Mouse (Mus musculus): ENCODE measurements at regions not wholly inside any gene's neighbourhood (a gene's known extent, or its start where the extent isn't known, plus 50 kb on each side); places are given as distances from the start of the nearest gene placed in this dataset.

DNA sequence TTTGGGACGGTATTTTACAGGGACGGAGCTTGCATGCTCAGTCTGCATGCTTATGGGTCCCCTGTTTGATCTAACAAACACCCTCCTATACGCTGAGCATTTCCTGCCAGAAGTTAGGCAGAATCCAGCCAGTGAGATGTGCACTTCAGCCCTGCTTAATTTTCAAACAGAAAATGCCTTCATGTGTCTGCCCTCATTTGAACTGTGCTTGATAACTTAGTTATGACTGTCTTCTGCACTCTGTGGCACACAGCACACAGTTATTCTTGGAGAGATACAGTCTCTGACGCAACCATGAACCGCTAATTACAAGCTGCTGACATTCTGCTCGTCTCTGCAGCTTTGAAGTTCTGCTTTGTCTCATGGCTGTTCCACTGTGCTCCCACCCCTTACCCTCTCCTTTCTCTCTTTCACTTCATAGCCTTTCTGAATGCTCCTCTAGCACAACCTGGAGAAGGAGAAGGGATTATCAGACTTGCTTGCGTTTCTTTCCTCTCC is 160.2 kb downstream of the Gm11361 start:
- no peaks in the 10 kb centered on the region for H3K27me3 ChIP-seq (ENCODE audit: control insufficient read depth, insufficient read depth, low read length)
- ATAC-seq (ENCODE audit: low FRiP score) (0 out of 2 replicates have a peak, but pooled peaks have one; percentile 2), DNase-seq (ENCODE audit: low spot score, missing footprints) (peak; percentile 92)
- no peaks in the 10 kb centered on the region for H3K36me3 ChIP-seq (ENCODE audit: control insufficient read depth, insufficient read depth, low read length)
- H3K9ac ChIP-seq (ENCODE audit: low read length): peak overlapping the region; percentile 52
- WGBS: 19% methylated on average over 7 of the region's 7 CpGs
- H3K4me2 ChIP-seq: peak overlapping the region; percentile 36
- H3K9me3 ChIP-seq (ENCODE audit: control insufficient read depth, low read length): no peaks in the 10 kb centered on the region
- no peak overlapping the region for H3K4me3 ChIP-seq (ENCODE audit: low read depth, low read length)
- peaks cover 41% of the 10 kb centered on the region for H3K4me1 ChIP-seq (ENCODE audit: control insufficient read depth, insufficient read depth, low read length)
- H3K27ac ChIP-seq (ENCODE audit: low read depth, low read length): peak overlapping the region; percentile 91

DNA sequence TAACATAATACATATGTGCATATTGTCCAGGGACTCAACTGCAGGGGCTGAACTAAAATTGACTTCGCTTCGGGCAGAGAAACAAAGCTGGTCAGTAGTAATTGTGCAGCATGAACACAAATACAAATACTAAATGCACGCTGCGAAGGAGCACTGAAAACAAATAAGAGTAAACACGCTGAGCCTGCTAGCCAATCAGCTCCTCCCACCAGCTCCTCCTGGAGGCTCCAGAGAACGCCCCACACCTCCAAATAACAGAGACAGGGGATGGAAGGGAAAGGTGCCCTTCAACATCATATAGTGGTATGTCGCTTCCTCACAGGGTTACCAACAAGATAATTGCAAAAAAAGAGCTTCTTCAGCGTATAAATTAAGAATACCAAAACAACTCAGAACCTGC is 159.6 kb downstream of the Gm11361 start:
- WGBS: 34% methylated on average over 8 of the region's 8 CpGs
- Histone ChIP-seq H3K4me1 (ENCODE audit: control insufficient read depth, insufficient read depth, low read length) (peaks cover 41% of the 10 kb centered on the region), H3K27ac (ENCODE audit: low read depth, low read length) (peak overlapping the region; percentile 91), H3K36me3 (ENCODE audit: control insufficient read depth, insufficient read depth, low read length) (no peaks in the 10 kb centered on the region), H3K4me3 (ENCODE audit: low read depth, low read length) (no peak overlapping the region), H3K9me3 (ENCODE audit: control insufficient read depth, low read length) (no peaks in the 10 kb centered on the region), H3K9ac (ENCODE audit: low read length) (peak overlapping the region; percentile 52; the same call in 1 of the 2 replicates), H3K27me3 (ENCODE audit: control insufficient read depth, insufficient read depth, low read length) (no peaks in the 10 kb centered on the region), H3K4me2 (peak overlapping the region; percentile 36)
- ATAC-seq (ENCODE audit: low FRiP score) (peak; percentile 40), DNase-seq (ENCODE audit: low spot score, missing footprints) (peak; percentile 93)

DNA sequence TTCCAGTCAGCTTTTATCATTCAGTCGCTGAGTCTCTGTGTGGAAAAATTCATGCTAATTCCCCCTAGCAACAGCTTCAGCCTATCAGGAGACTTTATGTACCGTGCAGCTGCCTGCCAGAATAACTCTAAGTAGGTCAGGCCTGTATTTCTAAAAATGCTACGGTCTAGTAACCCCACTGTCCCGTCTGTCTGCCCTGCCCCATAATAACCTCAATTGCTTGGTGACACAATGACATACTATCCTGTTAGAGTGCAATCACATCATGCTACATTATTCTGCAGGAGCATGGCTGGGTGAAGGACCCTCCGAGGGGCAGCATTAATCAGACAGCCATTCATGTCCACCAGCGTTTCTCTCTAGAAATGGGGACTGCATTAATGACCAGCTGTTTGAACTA is 158.9 kb downstream of the Gm11361 start:
- DNase-seq (ENCODE audit: low spot score, missing footprints): peak; percentile 94
- H3K4me2 ChIP-seq: peak overlapping the region; percentile 36; the same call in 1 of the 2 replicates
- no peaks in the 10 kb centered on the region for H3K9me3 ChIP-seq (ENCODE audit: control insufficient read depth, low read length)
- peak overlapping the region; percentile 91 for H3K27ac ChIP-seq (ENCODE audit: low read depth, low read length)
- no peaks in the 10 kb centered on the region for H3K27me3 ChIP-seq (ENCODE audit: control insufficient read depth, insufficient read depth, low read length)
- ATAC-seq (ENCODE audit: low FRiP score): peak; percentile 97
- 5% methylated on average over 6 of the region's 6 CpGs for WGBS
- no peaks in the 10 kb centered on the region for H3K36me3 ChIP-seq (ENCODE audit: control insufficient read depth, insufficient read depth, low read length)
- no peak overlapping the region for H3K4me3 ChIP-seq (ENCODE audit: low read depth, low read length)
- H3K4me1 ChIP-seq (ENCODE audit: control insufficient read depth, insufficient read depth, low read length): peaks cover 41% of the 10 kb centered on the region
- H3K9ac ChIP-seq (ENCODE audit: low read length): no peak overlapping the region

DNA sequence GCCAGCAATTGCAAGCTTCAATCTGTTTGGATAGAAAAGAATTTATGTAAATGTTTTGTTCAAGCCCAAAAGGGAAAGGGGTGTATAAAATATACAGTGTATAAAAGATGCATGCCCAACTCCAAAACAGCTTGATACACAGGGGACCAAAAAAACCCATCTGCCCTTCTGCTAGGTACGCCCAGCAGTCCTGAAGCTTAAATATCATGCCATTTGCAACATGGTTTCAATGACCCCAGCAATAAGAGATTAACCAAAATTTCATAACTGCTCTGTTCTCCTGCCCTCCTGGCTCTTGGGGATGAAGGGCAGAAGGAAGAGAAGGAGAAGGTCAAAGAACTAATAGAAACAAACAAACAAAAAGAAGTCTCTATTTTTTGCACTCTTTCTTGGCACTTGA is 158.4 kb downstream of the Gm11361 start:
- peak overlapping the region; percentile 23; the same call in 1 of the 2 replicates for H3K4me2 ChIP-seq
- H3K9me3 ChIP-seq (ENCODE audit: control insufficient read depth, low read length): no peaks in the 10 kb centered on the region
- ATAC-seq (ENCODE audit: low FRiP score) (peak; percentile 6; the same call in 1 of the 2 replicates), DNase-seq (ENCODE audit: low spot score, missing footprints) (peak; percentile 90)
- 21% methylated on average over 1 of the region's 1 CpGs for WGBS
- H3K4me3 ChIP-seq (ENCODE audit: low read depth, low read length): no peak overlapping the region
- H3K36me3 ChIP-seq (ENCODE audit: control insufficient read depth, insufficient read depth, low read length): no peaks in the 10 kb centered on the region
- peaks cover 41% of the 10 kb centered on the region for H3K4me1 ChIP-seq (ENCODE audit: control insufficient read depth, insufficient read depth, low read length)
- no peaks in the 10 kb centered on the region for H3K27me3 ChIP-seq (ENCODE audit: control insufficient read depth, insufficient read depth, low read length)
- peak overlapping the region; percentile 91 for H3K27ac ChIP-seq (ENCODE audit: low read depth, low read length)
- H3K9ac ChIP-seq (ENCODE audit: low read length): no peak overlapping the region

DNA sequence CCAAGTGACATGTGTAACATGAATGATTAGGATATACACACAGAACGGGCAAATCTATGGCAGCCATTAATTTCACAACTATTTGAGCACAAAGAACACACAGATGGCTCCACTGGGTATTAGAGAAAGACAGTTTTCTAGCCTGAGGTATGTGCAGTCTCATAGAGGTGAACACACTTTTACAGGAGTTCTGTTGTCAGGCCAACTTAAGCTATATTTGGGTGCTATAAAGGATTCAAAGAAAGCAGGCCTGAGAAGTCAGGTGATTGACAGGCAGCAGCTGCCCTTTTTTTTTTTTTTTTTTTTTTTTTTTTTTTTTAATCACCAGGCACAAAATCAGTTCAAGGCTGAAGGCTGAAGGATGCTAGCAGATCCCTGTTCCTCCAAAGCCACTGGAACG is 153.0 kb downstream of the Gm11361 start:
- Histone ChIP-seq H3K27me3 (ENCODE audit: control insufficient read depth, insufficient read depth, low read length) (no peaks in the 10 kb centered on the region), H3K4me3 (ENCODE audit: low read depth, low read length) (no peak overlapping the region), H3K36me3 (ENCODE audit: control insufficient read depth, insufficient read depth, low read length) (no peaks in the 10 kb centered on the region), H3K9me3 (ENCODE audit: control insufficient read depth, low read length) (no peaks in the 10 kb centered on the region), H3K4me2 (no peak overlapping the region), H3K4me1 (ENCODE audit: control insufficient read depth, insufficient read depth, low read length) (peaks cover 15% of the 10 kb centered on the region), H3K27ac (ENCODE audit: low read depth, low read length) (no peak overlapping the region; the same call in 1 of the 2 replicates), H3K9ac (ENCODE audit: low read length) (no peak overlapping the region)
- WGBS: 42% methylated on average over 2 of the region's 2 CpGs
- DNase-seq (ENCODE audit: low spot score, missing footprints): peak; percentile 82
- ATAC-seq (ENCODE audit: low FRiP score): peak; percentile 63

DNA sequence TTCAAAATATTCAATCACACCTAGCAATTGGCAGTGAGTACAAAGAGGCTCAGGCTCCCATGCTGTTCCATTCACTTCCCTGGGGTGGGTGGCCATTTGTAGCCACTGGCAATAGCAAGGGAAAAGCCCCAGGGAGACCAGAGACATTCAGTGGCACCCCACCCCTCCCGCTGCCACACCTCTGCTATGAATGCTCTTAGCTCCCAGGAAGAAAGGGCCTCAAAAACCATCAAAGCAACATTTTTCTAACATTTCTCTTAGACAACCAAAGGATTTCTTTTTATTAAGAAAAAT is 152.2 kb downstream of the Gm11361 start:
- Histone ChIP-seq H3K4me3 (ENCODE audit: low read depth, low read length) (no peak overlapping the region), H3K4me2 (no peak overlapping the region), H3K36me3 (ENCODE audit: control insufficient read depth, insufficient read depth, low read length) (no peaks in the 10 kb centered on the region), H3K27ac (ENCODE audit: low read depth, low read length) (no peak overlapping the region), H3K4me1 (ENCODE audit: control insufficient read depth, insufficient read depth, low read length) (peaks cover 10% of the 10 kb centered on the region), H3K27me3 (ENCODE audit: control insufficient read depth, insufficient read depth, low read length) (no peaks in the 10 kb centered on the region), H3K9me3 (ENCODE audit: control insufficient read depth, low read length) (no peaks in the 10 kb centered on the region), H3K9ac (ENCODE audit: low read length) (no peak overlapping the region)
- WGBS: 14% methylated on average over 1 of the region's 1 CpGs
- no peak for ATAC-seq (ENCODE audit: low FRiP score)
- DNase-seq (ENCODE audit: low spot score, missing footprints): no peak

DNA sequence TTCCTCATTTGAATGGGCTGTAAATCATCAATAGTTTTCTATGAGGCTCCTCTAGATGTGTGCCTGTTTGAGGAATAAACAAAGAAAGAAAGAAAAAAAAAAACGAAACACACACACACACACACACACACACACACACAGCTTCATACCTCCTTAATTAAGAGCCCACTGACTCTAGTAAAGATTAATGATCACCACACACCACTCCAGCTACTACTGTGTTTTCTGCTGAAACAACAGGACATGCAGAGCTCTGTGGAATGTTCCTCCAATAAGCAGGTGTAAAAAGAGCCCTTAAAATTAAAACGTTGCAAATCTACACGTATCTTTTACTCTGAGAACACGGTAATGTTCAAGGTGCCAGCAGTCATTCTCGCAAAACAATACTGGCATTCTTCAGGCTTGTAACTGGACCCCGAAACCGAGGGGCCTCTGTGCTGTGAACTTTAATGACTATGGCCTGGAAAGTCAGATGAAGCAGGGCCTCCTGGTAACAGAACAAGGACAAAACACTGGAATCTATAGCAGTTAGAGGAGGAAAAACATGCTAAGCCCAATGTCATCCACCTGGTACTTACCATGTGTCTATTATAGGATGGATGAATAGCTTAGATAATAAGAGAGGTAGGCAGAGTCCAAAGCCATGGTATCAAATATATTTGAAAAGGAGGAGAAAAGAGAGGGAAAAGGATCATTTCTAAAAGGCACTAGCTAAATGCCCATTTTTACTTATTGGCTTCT is 151.7 kb downstream of the Gm11361 start:
- peak; percentile 81 for DNase-seq (ENCODE audit: low spot score, missing footprints)
- no peak overlapping the region for H3K27ac ChIP-seq (ENCODE audit: low read depth, low read length)
- no peak for ATAC-seq (ENCODE audit: low FRiP score)
- no peaks in the 10 kb centered on the region for H3K27me3 ChIP-seq (ENCODE audit: control insufficient read depth, insufficient read depth, low read length)
- H3K4me3 ChIP-seq (ENCODE audit: low read depth, low read length): no peak overlapping the region
- no peak overlapping the region for H3K9ac ChIP-seq (ENCODE audit: low read length)
- 40% methylated on average over 7 of the region's 7 CpGs for WGBS
- no peaks in the 10 kb centered on the region for H3K9me3 ChIP-seq (ENCODE audit: control insufficient read depth, low read length)
- no peak overlapping the region for H3K4me2 ChIP-seq
- no peaks in the 10 kb centered on the region for H3K36me3 ChIP-seq (ENCODE audit: control insufficient read depth, insufficient read depth, low read length)
- peaks cover 10% of the 10 kb centered on the region for H3K4me1 ChIP-seq (ENCODE audit: control insufficient read depth, insufficient read depth, low read length)

DNA sequence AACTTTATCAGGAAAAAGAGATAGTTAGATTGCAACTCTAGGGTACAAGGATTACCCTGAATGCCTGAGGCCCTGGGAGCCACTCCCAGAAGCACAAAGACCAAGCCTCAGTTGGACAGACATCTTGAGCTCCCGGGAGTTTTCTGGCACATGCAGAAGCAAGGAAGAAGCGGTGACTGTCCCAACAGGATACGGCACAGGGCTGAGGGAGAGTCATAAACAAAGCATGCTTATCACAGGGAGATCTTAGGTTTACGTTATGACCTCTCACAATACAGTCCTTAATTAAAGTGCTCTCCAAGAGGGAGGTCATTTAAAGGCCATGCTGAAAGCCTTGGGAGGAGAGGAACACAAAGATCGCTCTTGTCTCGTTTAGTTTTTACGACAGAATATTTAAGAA is 143.1 kb downstream of the Gm11361 start:
- 61% methylated on average over 7 of the region's 7 CpGs for WGBS
- no peak overlapping the region for H3K9ac ChIP-seq (ENCODE audit: low read length)
- H3K9me3 ChIP-seq (ENCODE audit: control insufficient read depth, low read length): no peaks in the 10 kb centered on the region
- ATAC-seq (ENCODE audit: low FRiP score) (no peak), DNase-seq (ENCODE audit: low spot score, missing footprints) (no peak)
- no peak overlapping the region for H3K27ac ChIP-seq (ENCODE audit: low read depth, low read length)
- no peak overlapping the region for H3K4me3 ChIP-seq (ENCODE audit: low read depth, low read length)
- no peak overlapping the region for H3K4me2 ChIP-seq
- no peaks in the 10 kb centered on the region for H3K4me1 ChIP-seq (ENCODE audit: control insufficient read depth, insufficient read depth, low read length)
- no peaks in the 10 kb centered on the region for H3K36me3 ChIP-seq (ENCODE audit: control insufficient read depth, insufficient read depth, low read length)
- no peaks in the 10 kb centered on the region for H3K27me3 ChIP-seq (ENCODE audit: control insufficient read depth, insufficient read depth, low read length)

Data from midbrain, embryonic 11.5 days (tissue).